Mouse (Mus musculus) kidney, embryonic 15.5 days (tissue): ENCODE measurements around the gene Cherp. TPM values are rescaled to one million over a fixed set of nuclear protein-coding genes. Genes with fewer than 3 reads are reported as not detected.

Experiments used
- ATAC-seq: fragments of 200-750 bp; cut with Nextera tagmentation; replicated peaks from 2 replicates; pipeline ENCODE4 v1.8.0; 2017; ENCODE audit warnings: moderate TSS enrichment; ENCODE audit not compliant: low FRiP score
- H3K27ac ChIP-seq: fragments of 300-500 bp; sonication (generic); 2 replicates; pipeline ENCODE4 v1.5.1; 2015; ENCODE audit warnings: mild to moderate bottlenecking, inconsistent platforms
- H3K27me3 ChIP-seq: fragments of 300-500 bp; sonication (generic); 2 replicates; pipeline ENCODE4 v1.6.1; 2015; ENCODE audit warnings: inconsistent platforms
- H3K36me3 ChIP-seq: fragments of 300-500 bp; sonication (generic); 2 replicates; pipeline ENCODE4 v1.6.1; 2015; ENCODE audit warnings: inconsistent platforms
- H3K4me1 ChIP-seq: fragments of 300-500 bp; sonication (generic); 2 replicates; pipeline ENCODE4 v1.6.1; 2015; ENCODE audit warnings: inconsistent platforms
- H3K4me2 ChIP-seq: fragments of 300-500 bp; sonication (generic); 2 replicates; pipeline ENCODE4 v1.6.1; 2015; ENCODE audit warnings: moderate library complexity, mild to moderate bottlenecking, inconsistent platforms
- H3K4me3 ChIP-seq: fragments of 300-500 bp; sonication (generic); replicated peaks from 2 replicates; pipeline ENCODE4 v1.5.1; 2015; ENCODE audit warnings: mild to moderate bottlenecking, inconsistent platforms
- H3K9ac ChIP-seq: fragments of 300-500 bp; sonication (generic); 2 replicates; pipeline ENCODE4 v1.6.1; 2015; ENCODE audit warnings: mild to moderate bottlenecking, inconsistent platforms
- H3K9me3 ChIP-seq: fragments of 300-500 bp; sonication (generic); replicated peaks from 2 replicates; pipeline ENCODE4 v1.6.1; 2016; ENCODE audit warnings: inconsistent platforms
- WGBS: fragments of 180-500 bp; shearing (Covaris S2); methylation state at CpG from one replicate; pipeline ENCODE4 v1.1.7; 2015; ENCODE audit warnings: mixed read lengths; 5-methylcytosine and 5-hydroxymethylcytosine counted together
- polyA plus RNA-seq: library from polyadenylated mRNA; unstranded; fragments of >200 nt; fragmentation: Nextera tagmentation; extraction: Ambion mirVana; gene quantifications from 2 replicates; pipeline ENCODE4 v1.2.1, GENCODE M21; 2015

The Cherp gene
- 71.5 and 77.2 TPM in 2 replicates for polyA plus RNA-seq

DNA sequence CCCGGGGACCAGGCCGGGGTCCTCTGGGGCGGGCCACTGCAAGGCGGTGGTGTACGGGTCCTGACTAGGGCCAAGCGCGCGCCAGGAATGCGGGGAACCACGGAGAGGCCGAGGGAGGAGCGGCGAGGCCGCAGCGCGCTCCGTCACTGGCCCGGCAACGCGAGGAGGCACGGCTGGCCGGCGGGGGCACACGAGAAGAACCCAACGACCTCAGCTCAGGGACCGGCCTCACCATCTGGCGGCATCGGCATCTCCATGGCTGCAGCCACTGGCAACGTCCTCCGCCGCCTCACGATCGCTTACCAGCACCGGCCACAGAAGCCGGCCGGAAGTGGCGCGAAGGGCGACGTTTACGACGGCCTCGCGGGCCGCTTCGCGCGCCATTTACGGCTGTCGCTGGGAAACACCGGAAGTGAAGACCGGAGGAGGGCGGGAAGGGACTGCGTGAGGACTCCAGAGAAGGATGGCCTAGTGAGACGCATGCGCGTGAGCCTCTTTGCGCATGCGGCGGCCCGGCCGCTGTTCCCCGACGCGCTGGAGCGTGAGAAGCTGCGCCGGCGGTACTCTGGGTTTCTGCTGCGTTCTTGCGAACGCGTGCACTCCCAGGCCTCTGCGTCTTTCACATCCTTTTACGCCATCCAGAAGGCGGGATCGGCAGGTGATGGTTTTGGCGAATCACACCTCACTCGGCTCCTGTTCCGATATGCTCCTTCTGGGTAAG is at the start of gene Cherp:
Gene Cherp, minus strand, starts transcription at position 401 of the 721 bp plus-strand sequence.
- Histone ChIP-seq H3K9ac (peak within 1 kb of the TSS; percentile 88), H3K27me3 (no peaks in the 10 kb centered on the region), H3K4me1 (peaks cover 17% of the 10 kb centered on the region), H3K4me3 (peak within 1 kb of the TSS; percentile 91), H3K36me3 (peaks cover 48% of the 10 kb centered on the region), H3K9me3 (no peaks in the 10 kb centered on the region), H3K27ac (peak within 1 kb of the TSS; percentile 95), H3K4me2 (peak within 1 kb of the TSS; percentile 82)
- peak; percentile 97 for ATAC-seq
- under 1% methylated on average over 80 of the region's 80 CpGs for WGBS

- peaks cover 12% of the 10 kb centered on the region for H3K36me3 ChIP-seq
- no peaks in the 10 kb centered on the region for H3K27me3 ChIP-seq
- H3K9ac ChIP-seq, result no peak overlapping the region
- H3K9me3 ChIP-seq, result no peaks in the 10 kb centered on the region
- no peak overlapping the region for H3K4me3 ChIP-seq
- H3K27ac ChIP-seq, result no peak overlapping the region
- ATAC-seq, result no peak
- no peak overlapping the region for H3K4me2 ChIP-seq
- no peaks in the 10 kb centered on the region for H3K4me1 ChIP-seq
Observed at GRCm38 (mm10) chr8:72521888-72522287, 46.9 kb upstream of the Cherp start.

DNA sequence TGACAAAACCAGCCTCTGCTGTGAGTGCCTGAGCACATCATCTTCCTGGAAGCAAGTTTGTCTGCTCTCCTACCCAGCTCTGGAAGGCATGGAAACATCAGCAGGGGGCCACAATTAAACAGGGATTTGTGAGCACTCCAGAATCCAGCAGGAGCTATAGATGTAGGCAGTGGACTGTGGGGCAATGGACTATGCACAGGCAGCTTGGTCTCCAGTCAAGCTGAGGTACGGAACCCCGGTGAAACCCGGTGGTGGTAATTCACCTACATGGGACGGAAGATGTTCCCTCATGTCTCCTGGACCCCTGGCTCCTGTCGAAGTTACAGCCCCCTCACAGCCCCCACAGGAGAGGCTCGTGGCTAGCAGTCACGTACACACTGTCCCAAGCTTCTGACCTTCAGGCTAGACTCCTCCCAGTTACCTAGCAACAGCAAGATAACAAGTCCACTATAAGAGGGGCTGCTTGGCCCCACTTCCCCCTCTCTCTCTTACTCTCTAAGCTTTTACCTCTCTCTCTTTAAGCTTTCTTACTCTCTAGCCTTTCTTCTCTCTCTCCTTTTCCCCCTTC is 42.5 kb upstream of the Cherp start:
- Histone ChIP-seq H3K4me1 (no peaks in the 10 kb centered on the region), H3K4me2 (no peak overlapping the region), H3K27ac (no peak overlapping the region), H3K4me3 (no peak overlapping the region), H3K9ac (no peak overlapping the region), H3K36me3 (no peaks in the 10 kb centered on the region), H3K27me3 (no peaks in the 10 kb centered on the region), H3K9me3 (no peaks in the 10 kb centered on the region)
- 65% methylated on average over 7 of the region's 7 CpGs for WGBS
- no peak for ATAC-seq

DNA sequence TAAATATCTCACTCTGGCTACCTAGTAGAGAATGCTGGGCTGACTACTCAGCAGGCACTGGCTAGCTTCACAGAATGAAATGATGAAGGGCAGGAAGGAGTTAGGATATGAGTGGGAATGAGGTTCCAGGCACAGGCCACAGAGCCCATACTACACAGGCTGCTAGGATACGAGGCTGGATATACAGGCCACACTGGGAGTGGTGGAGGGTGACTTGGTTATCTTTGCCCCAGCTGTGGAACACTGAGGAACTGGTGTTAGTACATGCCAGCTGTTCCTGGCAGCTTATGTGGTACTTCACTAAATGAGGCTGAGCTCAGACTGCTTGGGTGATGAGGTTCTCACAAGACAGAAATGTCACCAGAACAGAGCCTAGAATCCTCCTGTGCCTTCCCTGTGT is 38.1 kb upstream of the Cherp start:
- Histone ChIP-seq H3K9ac (no peak overlapping the region), H3K9me3 (no peaks in the 10 kb centered on the region), H3K4me2 (no peak overlapping the region), H3K4me3 (no peak overlapping the region), H3K36me3 (no peaks in the 10 kb centered on the region), H3K27ac (no peak overlapping the region), H3K27me3 (no peaks in the 10 kb centered on the region), H3K4me1 (no peaks in the 10 kb centered on the region)
- ATAC-seq, result no peak
- WGBS, result 72% methylated on average over 1 of the region's 1 CpGs

- WGBS, result 82% methylated on average over 1 of the region's 1 CpGs
- Histone ChIP-seq H3K4me1 (no peaks in the 10 kb centered on the region), H3K4me3 (no peak overlapping the region), H3K9me3 (no peaks in the 10 kb centered on the region), H3K36me3 (no peaks in the 10 kb centered on the region), H3K27ac (no peak overlapping the region), H3K27me3 (no peaks in the 10 kb centered on the region), H3K9ac (no peak overlapping the region), H3K4me2 (no peak overlapping the region)
- ATAC-seq, result no peak
Observed at GRCm38 (mm10) chr8:72512648-72513047, 37.6 kb upstream of the Cherp start.

DNA sequence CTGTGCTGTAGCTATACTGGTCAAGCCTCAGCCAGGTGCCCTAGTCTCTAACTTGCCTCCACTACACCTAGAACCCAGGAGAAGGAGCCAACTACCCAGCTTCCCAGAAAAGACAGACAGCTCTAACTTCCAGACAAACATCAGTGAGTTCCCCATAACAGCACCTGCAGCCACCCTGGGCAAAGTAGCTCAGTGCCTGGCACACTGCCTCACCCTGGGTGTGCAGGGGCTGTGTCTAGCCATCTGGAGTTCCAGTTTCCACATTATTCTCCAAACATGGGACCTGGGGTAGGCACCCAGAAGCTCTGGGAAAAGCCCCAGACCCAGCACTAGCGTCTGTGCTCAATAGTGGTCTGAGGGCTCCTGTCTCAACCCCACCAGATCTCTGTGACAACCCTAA is 32.5 kb upstream of the Cherp start:
- WGBS, result 88% methylated on average over 1 of the region's 1 CpGs
- no peaks in the 10 kb centered on the region for H3K4me1 ChIP-seq

DNA sequence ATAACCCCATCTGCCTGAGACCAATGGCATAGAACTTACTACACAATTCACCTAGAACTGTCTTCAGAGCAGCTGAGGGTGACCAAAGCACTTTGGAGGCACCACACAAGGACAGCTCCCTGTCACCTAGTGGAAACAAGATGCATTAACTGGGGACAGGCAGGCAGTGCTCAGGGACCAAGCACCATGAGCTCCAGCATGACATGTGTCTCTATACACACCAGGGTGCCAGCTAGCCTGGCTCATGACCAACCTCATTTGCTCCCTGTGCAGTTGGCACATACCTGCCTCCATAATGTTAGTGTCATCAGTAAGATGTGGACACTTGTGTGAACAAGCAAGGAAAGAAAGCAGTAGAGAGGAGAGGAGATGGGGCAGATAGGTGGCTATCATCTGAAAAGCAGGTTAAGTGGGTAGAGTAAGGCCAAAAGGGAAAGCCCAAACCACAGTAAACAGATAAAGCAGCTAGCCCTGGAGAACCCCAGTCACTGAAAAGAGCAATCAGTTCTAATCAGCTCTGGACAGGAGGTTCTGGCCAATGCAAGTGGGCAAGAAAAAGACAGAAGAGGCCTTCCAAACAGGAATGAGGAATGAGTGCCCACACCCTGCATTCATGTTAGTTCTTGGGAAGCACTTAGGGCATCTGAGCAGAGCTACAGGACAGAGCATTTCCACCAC is 29.8 kb upstream of the Cherp start:
- Histone ChIP-seq H3K27ac (no peak overlapping the region), H3K4me2 (no peak overlapping the region), H3K4me3 (no peak overlapping the region), H3K9ac (no peak overlapping the region), H3K9me3 (no peaks in the 10 kb centered on the region), H3K27me3 (no peaks in the 10 kb centered on the region), H3K4me1 (no peaks in the 10 kb centered on the region), H3K36me3 (peaks cover 6% of the 10 kb centered on the region; the same call in 1 of the 2 replicates)
- ATAC-seq, result no peak

More for the DNA sequence above, 32.5 kb upstream of the Cherp start:
- ATAC-seq, result no peak
- H3K27ac ChIP-seq, result no peak overlapping the region
- H3K9ac ChIP-seq, result no peak overlapping the region
- no peak overlapping the region for H3K4me3 ChIP-seq
- H3K9me3 ChIP-seq, result no peaks in the 10 kb centered on the region
- H3K36me3 ChIP-seq, result peaks cover 5% of the 10 kb centered on the region; the same call in 1 of the 2 replicates
- no peak overlapping the region for H3K4me2 ChIP-seq
- no peaks in the 10 kb centered on the region for H3K27me3 ChIP-seq

- H3K9me3 ChIP-seq, result no peaks in the 10 kb centered on the region
- no peak overlapping the region for H3K4me3 ChIP-seq
- H3K4me1 ChIP-seq, result no peaks in the 10 kb centered on the region
- H3K27ac ChIP-seq, result no peak overlapping the region
- H3K9ac ChIP-seq, result no peak overlapping the region
- H3K27me3 ChIP-seq, result no peaks in the 10 kb centered on the region
- peaks cover 6% of the 10 kb centered on the region for H3K36me3 ChIP-seq
- no peak overlapping the region for H3K4me2 ChIP-seq
- ATAC-seq, result no peak
Observed at GRCm38 (mm10) chr8:72504137-72504536, 29.1 kb upstream of the Cherp start.

DNA sequence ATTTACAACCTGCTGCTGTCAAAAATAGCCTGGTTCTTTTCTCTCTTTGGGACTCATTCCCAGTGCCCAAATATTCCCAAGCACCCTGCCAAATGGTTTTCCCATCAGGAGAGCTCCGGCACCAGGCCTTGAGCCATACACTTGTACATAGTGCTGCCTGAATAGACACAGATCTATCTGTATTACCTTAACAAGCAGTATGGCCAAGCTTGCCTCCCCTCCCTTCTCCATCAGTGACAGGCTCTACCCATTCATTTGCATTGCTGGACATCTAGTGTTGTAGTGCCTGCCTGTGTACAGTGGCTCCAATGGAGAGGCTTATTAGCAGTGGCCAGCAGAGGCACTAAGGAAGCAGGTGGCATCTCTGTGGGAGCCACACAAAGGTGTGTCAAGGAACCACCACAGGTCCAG is 25.5 kb upstream of the Cherp start:
- no peaks in the 10 kb centered on the region for H3K4me1 ChIP-seq
- no peaks in the 10 kb centered on the region for H3K9me3 ChIP-seq
- peaks cover 32% of the 10 kb centered on the region for H3K36me3 ChIP-seq
- no peak overlapping the region for H3K9ac ChIP-seq
- no peak overlapping the region for H3K4me3 ChIP-seq
- no peak overlapping the region for H3K4me2 ChIP-seq
- H3K27ac ChIP-seq, result no peak overlapping the region
- H3K27me3 ChIP-seq, result no peaks in the 10 kb centered on the region
- WGBS, result 96% methylated on average over 1 of the region's 1 CpGs
- no peak for ATAC-seq

GRCm38 (mm10) chr8:72499521-72500284 is 24.7 kb upstream of the Cherp start:
- peaks cover 41% of the 10 kb centered on the region for H3K36me3 ChIP-seq
- no peaks in the 10 kb centered on the region for H3K9me3 ChIP-seq
- H3K9ac ChIP-seq, result no peak overlapping the region
- no peak overlapping the region for H3K27ac ChIP-seq
- H3K4me1 ChIP-seq, result no peaks in the 10 kb centered on the region
- no peak overlapping the region for H3K4me3 ChIP-seq
- 80% methylated on average over 2 of the region's 2 CpGs for WGBS
- no peaks in the 10 kb centered on the region for H3K27me3 ChIP-seq
- no peak for ATAC-seq
- H3K4me2 ChIP-seq, result no peak overlapping the region

DNA sequence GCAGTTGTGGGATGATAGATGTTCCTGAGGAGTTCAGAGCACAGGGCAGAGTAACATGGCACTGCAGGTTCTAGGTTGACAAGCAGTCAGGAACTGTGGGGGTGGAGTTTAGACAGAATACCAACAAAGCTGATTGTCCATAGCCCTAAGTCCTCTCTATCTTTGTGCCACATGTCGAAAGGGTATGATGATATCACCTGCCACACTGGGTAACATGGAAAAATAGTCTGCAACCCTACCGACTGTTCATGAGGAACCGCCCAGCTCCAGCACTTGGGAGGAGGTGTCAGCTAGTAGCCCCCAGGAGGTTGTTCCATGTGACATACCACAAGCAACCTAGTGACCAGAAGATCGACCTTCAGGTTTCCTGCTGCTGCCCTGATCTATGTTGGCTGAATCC is 23.5 kb upstream of the Cherp start:
- Histone ChIP-seq H3K4me1 (peaks cover 11% of the 10 kb centered on the region), H3K9ac (no peak overlapping the region), H3K4me3 (no peak overlapping the region), H3K27me3 (no peaks in the 10 kb centered on the region), H3K27ac (no peak overlapping the region), H3K9me3 (no peaks in the 10 kb centered on the region), H3K36me3 (peaks cover 47% of the 10 kb centered on the region), H3K4me2 (no peak overlapping the region)
- no peak for ATAC-seq
- 91% methylated on average over 4 of the region's 4 CpGs for WGBS

DNA sequence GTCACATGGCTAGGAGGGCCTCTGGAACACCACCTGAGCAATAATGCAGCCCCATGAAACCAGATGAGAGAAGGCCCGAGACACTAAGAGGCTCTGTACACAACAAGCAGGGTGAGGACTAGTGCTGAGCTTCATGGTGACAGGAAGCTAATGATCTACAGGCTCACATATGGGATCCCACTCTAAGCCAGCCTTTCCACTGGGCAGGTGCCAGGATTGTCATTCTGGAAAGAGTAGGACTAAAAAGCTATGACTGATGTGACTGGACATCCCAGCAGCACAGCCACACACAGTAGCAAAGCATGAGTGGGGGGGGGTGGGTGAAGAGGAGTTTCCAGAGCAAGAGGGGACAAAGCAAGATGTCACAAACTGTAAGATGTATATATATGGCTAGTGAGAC is 22.9 kb upstream of the Cherp start:
- H3K9me3 ChIP-seq, result no peaks in the 10 kb centered on the region
- peaks cover 15% of the 10 kb centered on the region for H3K4me1 ChIP-seq
- no peak overlapping the region for H3K27ac ChIP-seq
- H3K9ac ChIP-seq, result no peak overlapping the region
- H3K27me3 ChIP-seq, result no peaks in the 10 kb centered on the region
- no peak overlapping the region for H3K4me3 ChIP-seq
- peaks cover 47% of the 10 kb centered on the region for H3K36me3 ChIP-seq
- no peak overlapping the region for H3K4me2 ChIP-seq
- no peak for ATAC-seq
- 56% methylated on average over 1 of the region's 1 CpGs for WGBS
